Mouse (Mus musculus): ENCODE results near the gene Jtb. TPM values are rescaled to one million over a fixed set of nuclear protein-coding genes. Genes with fewer than 3 reads are reported as not detected.
"Not testable (repeated sequence)": the region's sequence is repeated elsewhere in the genome, so short reads cannot be mapped to it uniquely, and the experiment has no call there.

Jtb gene
- polyA plus RNA-seq, 1 experiment from 2014 or later = 97.8 TPM

DNA sequence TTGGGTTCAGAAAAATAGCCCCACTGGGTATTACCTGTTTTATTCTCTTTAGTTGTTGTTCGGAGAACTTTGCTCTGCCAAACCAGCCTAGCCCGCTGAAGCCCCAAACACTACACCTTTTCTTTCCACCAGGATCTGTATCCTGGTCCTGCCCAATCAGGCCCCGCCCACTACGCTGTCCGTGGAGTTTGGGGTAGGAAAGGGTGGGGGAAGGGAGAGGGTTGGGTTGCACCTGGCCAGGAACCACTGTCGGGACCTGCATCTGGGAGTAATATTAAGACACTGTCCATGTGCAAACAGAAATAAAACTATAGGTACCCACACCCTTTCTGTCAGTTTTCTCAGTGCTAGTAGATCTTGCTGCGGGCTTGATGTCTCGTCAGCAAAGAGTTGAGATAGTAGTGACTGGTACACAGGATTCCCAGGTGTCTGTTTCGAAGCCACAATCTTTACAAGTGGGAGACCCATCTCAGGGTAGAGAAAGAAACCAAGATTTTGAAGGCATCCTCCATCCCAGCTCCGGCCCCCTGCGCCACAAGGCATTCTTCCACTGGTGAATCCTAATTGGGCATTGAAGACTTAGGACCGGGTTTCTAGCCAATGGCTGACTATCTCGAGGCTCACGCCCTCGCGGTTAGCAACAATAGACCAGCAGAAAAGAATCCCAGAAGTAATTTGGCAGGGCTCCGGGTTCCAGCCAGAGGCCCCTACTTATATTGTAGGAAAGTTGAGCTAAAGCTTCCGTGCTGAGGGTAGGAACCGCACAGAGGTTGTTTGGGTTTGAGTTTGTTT lies 11.8 kb downstream of the Jtb start, which contains the start of gene Creb3l4:
TSS of gene Creb3l4 (minus strand) at position 529 of the 792 bp plus-strand sequence.
- H3K9ac ChIP-seq (ENCODE audit: low read depth, low read length) = peak within 1 kb of the TSS; percentile 31; the same call in 1 of the 2 replicates
- ATAC-seq (replicated peaks; ENCODE audit: low FRiP score) = no peak

GRCm38 (mm10) chr3:90245406-90245805 lies 14.0 kb downstream of the Jtb start:
- H3K27ac ChIP-seq (ENCODE audit: low read depth, low read length) = no peak overlapping the region
- no peak for DNase-seq (ENCODE audit: low spot score)
- ATAC-seq (replicated peaks; ENCODE audit: low FRiP score) = no peak
- no peaks in the 10 kb centered on the region for H3K9me3 ChIP-seq (ENCODE audit: control insufficient read depth, low read length)
- H3K27me3 ChIP-seq (replicated peaks; ENCODE audit: control insufficient read depth, insufficient read depth, low read length) = no peaks in the 10 kb centered on the region
- peaks cover 17% of the 10 kb centered on the region for H3K4me1 ChIP-seq (replicated peaks; ENCODE audit: control insufficient read depth, insufficient read depth, low read length)
- WGBS = 72% methylated on average over 2 of the region's 2 CpGs
- no peak overlapping the region for H3K9ac ChIP-seq (ENCODE audit: low read depth, low read length)
- no peak overlapping the region for H3K4me3 ChIP-seq (ENCODE audit: low read depth, low read length)
- no peak overlapping the region for H3K4me2 ChIP-seq
- 0 out of 2 replicates have a peak, but pooled peaks cover 4% of the 10 kb centered on the region for H3K36me3 ChIP-seq (ENCODE audit: control insufficient read depth, insufficient read depth, low read length)

More for the DNA sequence above, 11.8 kb downstream of the Jtb start, which contains the start of gene Creb3l4:
- H3K27ac ChIP-seq (ENCODE audit: low read depth, low read length) = no peak within 1 kb of the TSS
- no peaks in the 10 kb centered on the region for H3K36me3 ChIP-seq (ENCODE audit: control insufficient read depth, insufficient read depth, low read length)
- H3K4me3 ChIP-seq (ENCODE audit: low read depth, low read length) = peak within 1 kb of the TSS; percentile 39
- peak within 1 kb of the TSS; percentile 68 for H3K4me2 ChIP-seq
- 12% methylated on average over 19 of the region's 19 CpGs for WGBS
- no peak for DNase-seq (ENCODE audit: low spot score)
- peaks cover 7% of the 10 kb centered on the region; the same call in 1 of the 2 replicates for H3K4me1 ChIP-seq (replicated peaks; ENCODE audit: control insufficient read depth, insufficient read depth, low read length)
- H3K27me3 ChIP-seq (replicated peaks; ENCODE audit: control insufficient read depth, insufficient read depth, low read length) = no peaks in the 10 kb centered on the region
- no peaks in the 10 kb centered on the region for H3K9me3 ChIP-seq (ENCODE audit: control insufficient read depth, low read length)

DNA sequence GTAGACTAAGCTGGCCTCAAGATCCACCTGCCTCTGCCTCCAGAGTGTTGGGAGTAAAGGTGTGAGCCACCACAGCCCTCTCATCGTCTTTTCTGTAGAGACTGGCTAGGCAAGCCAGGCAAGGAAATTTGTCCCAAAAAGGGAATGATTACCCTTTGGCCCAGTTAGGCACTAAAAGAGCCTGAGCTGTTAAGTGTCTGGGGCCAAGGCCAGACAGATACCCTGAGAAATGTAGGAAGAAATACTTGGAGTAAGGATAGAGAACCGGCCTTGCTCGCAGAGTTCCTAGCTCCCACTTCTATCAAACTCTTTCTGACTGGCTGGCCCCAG lies 16.2 kb downstream of the Jtb start:
- Histone ChIP-seq H3K36me3 (ENCODE audit: control insufficient read depth, insufficient read depth, low read length) (peaks cover 12% of the 10 kb centered on the region), H3K4me2 (peak overlapping the region; percentile 97), H3K4me1 (replicated peaks; ENCODE audit: control insufficient read depth, insufficient read depth, low read length) (peaks cover 13% of the 10 kb centered on the region), H3K9ac (ENCODE audit: low read depth, low read length) (peak overlapping the region; percentile 88), H3K9me3 (ENCODE audit: control insufficient read depth, low read length) (no peaks in the 10 kb centered on the region), H3K27me3 (replicated peaks; ENCODE audit: control insufficient read depth, insufficient read depth, low read length) (no peaks in the 10 kb centered on the region), H3K27ac (ENCODE audit: low read depth, low read length) (peak overlapping the region; percentile 77), H3K4me3 (ENCODE audit: low read depth, low read length) (peak overlapping the region; percentile 81)
- WGBS = 5% methylated on average over 3 of the region's 3 CpGs
- ATAC-seq (replicated peaks; ENCODE audit: low FRiP score) (no peak), DNase-seq (ENCODE audit: low spot score) (no peak)

- H3K27me3 ChIP-seq (replicated peaks; ENCODE audit: control insufficient read depth, insufficient read depth, low read length) = no peaks in the 10 kb centered on the region
- peak; percentile 88 for DNase-seq (ENCODE audit: low spot score)
- peak; percentile 94 for ATAC-seq (replicated peaks; ENCODE audit: low FRiP score)
Measured at GRCm38 (mm10) chr3:90247960-90248745, 16.8 kb downstream of the Jtb start, which contains the start of gene Slc39a1. Gene Slc39a1 (plus strand): TSS chr3:90248172.

DNA sequence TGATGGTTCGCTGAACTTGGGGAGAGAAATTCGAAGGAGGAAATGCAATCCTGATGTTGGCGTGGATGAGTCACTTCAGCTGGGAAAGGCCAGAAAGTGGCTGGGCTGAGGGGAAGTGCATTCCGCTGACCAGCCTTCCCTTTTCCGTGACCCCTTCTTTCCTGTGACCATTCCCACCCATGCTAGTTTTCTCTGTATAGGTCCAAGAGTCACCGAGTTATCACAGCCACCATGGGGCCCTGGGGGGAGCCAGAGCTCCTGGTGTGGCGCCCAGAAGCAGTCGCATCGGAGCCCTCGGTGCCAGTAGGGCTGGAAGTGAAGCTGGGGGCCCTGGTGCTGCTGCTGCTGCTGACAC lies 17.3 kb downstream of the Jtb start:
- DNase-seq (ENCODE audit: low spot score) (no peak), ATAC-seq (replicated peaks; ENCODE audit: low FRiP score) (no peak; the same call in 1 of the 2 replicates)

More at GRCm38 (mm10) chr3:90247960-90248745, 16.8 kb downstream of the Jtb start, which contains the start of gene Slc39a1:
- Histone ChIP-seq H3K9me3 (ENCODE audit: control insufficient read depth, low read length) (no peaks in the 10 kb centered on the region), H3K27ac (ENCODE audit: low read depth, low read length) (peak within 1 kb of the TSS; percentile 84), H3K4me1 (replicated peaks; ENCODE audit: control insufficient read depth, insufficient read depth, low read length) (peaks cover 10% of the 10 kb centered on the region), H3K4me2 (peak within 1 kb of the TSS; percentile 97), H3K9ac (ENCODE audit: low read depth, low read length) (peak within 1 kb of the TSS; percentile 88), H3K4me3 (ENCODE audit: low read depth, low read length) (peak within 1 kb of the TSS; percentile 81), H3K36me3 (ENCODE audit: control insufficient read depth, insufficient read depth, low read length) (peaks cover 12% of the 10 kb centered on the region)
- under 1% methylated on average over 44 of the region's 44 CpGs for WGBS

DNA sequence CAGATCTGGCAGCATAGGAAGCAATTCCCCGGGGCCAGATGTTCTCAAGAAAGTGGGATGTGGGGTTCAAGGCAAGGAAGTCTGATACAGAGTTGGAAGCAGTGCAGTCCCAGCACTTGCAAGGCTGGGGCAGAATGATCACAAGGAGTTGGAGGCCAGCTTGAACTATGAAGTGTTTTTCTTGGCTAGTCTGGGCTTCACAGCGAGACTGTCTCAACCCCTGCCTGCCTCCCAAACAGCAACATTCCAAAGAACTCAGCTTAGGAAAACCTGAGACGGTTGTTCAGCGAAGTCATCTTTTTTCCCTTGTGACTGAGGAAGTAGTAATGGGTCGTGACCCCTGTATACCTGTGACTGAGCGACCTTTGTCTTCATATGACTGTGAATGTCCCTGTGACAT lies 19.4 kb downstream of the Jtb start:
- peaks cover 12% of the 10 kb centered on the region for H3K36me3 ChIP-seq (ENCODE audit: control insufficient read depth, insufficient read depth, low read length)
- ATAC-seq (replicated peaks; ENCODE audit: low FRiP score) = no peak
- no peak overlapping the region for H3K4me2 ChIP-seq

More for the DNA sequence above, 17.3 kb downstream of the Jtb start:
- peaks cover 10% of the 10 kb centered on the region for H3K4me1 ChIP-seq (replicated peaks; ENCODE audit: control insufficient read depth, insufficient read depth, low read length)
- no peaks in the 10 kb centered on the region for H3K27me3 ChIP-seq (replicated peaks; ENCODE audit: control insufficient read depth, insufficient read depth, low read length)
- H3K4me3 ChIP-seq (ENCODE audit: low read depth, low read length) = peak overlapping the region; percentile 81
- H3K36me3 ChIP-seq (ENCODE audit: control insufficient read depth, insufficient read depth, low read length) = peaks cover 12% of the 10 kb centered on the region
- peak overlapping the region; percentile 97 for H3K4me2 ChIP-seq
- no peaks in the 10 kb centered on the region for H3K9me3 ChIP-seq (ENCODE audit: control insufficient read depth, low read length)
- H3K9ac ChIP-seq (ENCODE audit: low read depth, low read length) = peak overlapping the region; percentile 88
- 5% methylated on average over 10 of the region's 10 CpGs for WGBS
- H3K27ac ChIP-seq (ENCODE audit: low read depth, low read length) = peak overlapping the region; percentile 84

GRCm38 (mm10) chr3:90251731-90252226 lies 20.4 kb downstream of the Jtb start:
- not testable (repeated sequence) for ATAC-seq (replicated peaks; ENCODE audit: low FRiP score); H3K27ac ChIP-seq (ENCODE audit: low read depth, low read length); H3K27me3 ChIP-seq (replicated peaks; ENCODE audit: control insufficient read depth, insufficient read depth, low read length); H3K9ac ChIP-seq (ENCODE audit: low read depth, low read length); H3K9me3 ChIP-seq (ENCODE audit: control insufficient read depth, low read length); H3K4me3 ChIP-seq (ENCODE audit: low read depth, low read length); DNase-seq (ENCODE audit: low spot score); H3K4me2 ChIP-seq
- Histone ChIP-seq H3K36me3 (ENCODE audit: control insufficient read depth, insufficient read depth, low read length) (peaks cover 12% of the 10 kb centered on the region), H3K4me1 (replicated peaks; ENCODE audit: control insufficient read depth, insufficient read depth, low read length) (peaks cover 21% of the 10 kb centered on the region)
- WGBS = 90% methylated on average over 8 of the region's 12 CpGs

More for the DNA sequence above, 19.4 kb downstream of the Jtb start:
- Histone ChIP-seq H3K9ac (ENCODE audit: low read depth, low read length) (no peak overlapping the region), H3K9me3 (ENCODE audit: control insufficient read depth, low read length) (no peaks in the 10 kb centered on the region), H3K4me3 (ENCODE audit: low read depth, low read length) (no peak overlapping the region), H3K4me1 (replicated peaks; ENCODE audit: control insufficient read depth, insufficient read depth, low read length) (peaks cover 19% of the 10 kb centered on the region), H3K27ac (ENCODE audit: low read depth, low read length) (no peak overlapping the region), H3K27me3 (replicated peaks; ENCODE audit: control insufficient read depth, insufficient read depth, low read length) (no peaks in the 10 kb centered on the region)
- WGBS = 91% methylated on average over 6 of the region's 6 CpGs
- DNase-seq (ENCODE audit: low spot score) = no peak

- not testable (repeated sequence) for H3K27me3 ChIP-seq (replicated peaks; ENCODE audit: control insufficient read depth, insufficient read depth, low read length); DNase-seq (ENCODE audit: low spot score); H3K27ac ChIP-seq (ENCODE audit: low read depth, low read length); H3K4me3 ChIP-seq (ENCODE audit: low read depth, low read length); H3K9ac ChIP-seq (ENCODE audit: low read depth, low read length); H3K4me2 ChIP-seq; H3K9me3 ChIP-seq (ENCODE audit: control insufficient read depth, low read length); ATAC-seq (replicated peaks; ENCODE audit: low FRiP score)
- peaks cover 21% of the 10 kb centered on the region for H3K4me1 ChIP-seq (replicated peaks; ENCODE audit: control insufficient read depth, insufficient read depth, low read length)
- 90% methylated on average over 2 of the region's 2 CpGs for WGBS
- H3K36me3 ChIP-seq (ENCODE audit: control insufficient read depth, insufficient read depth, low read length) = peaks cover 12% of the 10 kb centered on the region
Measured at GRCm38 (mm10) chr3:90252659-90253058, 21.3 kb downstream of the Jtb start.

Measured in liver, embryonic 11.5 days (tissue).